Mouse (Mus musculus) heart, postnatal 0 days (tissue): ENCODE results near the gene Erfe.

Experiments used
- CTCF ChIP-seq: IDR thresholded peaks from 2 replicates; pipeline ENCODE4 v1.5.1; 2016; ENCODE audit warnings: antibody characterized with exemption, control low read depth, low read depth
- EP300 ChIP-seq: IDR thresholded peaks from 2 replicates; pipeline ENCODE4 v1.6.1; 2016; ENCODE audit warnings: antibody characterized with exemption, low read depth

- no peak for TF ChIP-seq CTCF
- TF ChIP-seq EP300, result no peak
Measured at GRCm38 (mm10) chr1:91317656-91318055, 48.6 kb upstream of the Erfe start.
